Mouse (Mus musculus): ENCODE results near the gene Bicdl1. TPM values are rescaled to one million over a fixed set of nuclear protein-coding genes. Genes with fewer than 3 reads are reported as not detected.

Bicdl1 gene
- total RNA-seq, 2 experiments from 2014 or later, result 157 to 159 TPM

DNA sequence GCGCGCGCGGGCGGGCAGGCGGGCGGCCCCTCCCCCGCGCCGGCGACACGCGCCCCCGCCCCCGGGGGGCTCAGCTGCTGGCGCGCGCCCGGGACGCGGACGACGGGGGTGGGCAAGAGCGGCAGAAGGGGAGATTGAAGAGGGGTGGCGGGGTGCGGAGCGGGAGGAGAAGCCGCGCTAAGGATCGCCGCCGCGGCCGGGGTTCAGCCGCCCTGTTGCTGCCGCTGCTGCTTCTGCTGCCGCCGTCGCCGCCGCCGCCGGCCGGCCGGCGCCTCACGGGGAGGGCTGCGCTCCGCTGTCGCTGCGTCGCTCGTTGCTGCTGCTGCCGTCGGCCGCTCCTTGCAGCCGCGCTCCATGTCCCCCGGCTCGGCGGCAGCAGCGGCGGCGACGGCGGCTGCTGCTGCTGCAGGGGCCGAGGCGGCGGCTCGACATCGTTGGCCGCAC is 333 bp upstream of the Bicdl1 start:
- intact Hi-C loops (cut with DNase I), result loop anchor here (2.0 kb wide), 2 partner anchors 79 to 177 kb away; no protein-coding TSS in a partner anchor
- no peak for DNase-seq (ENCODE audit: low spot score in 2 of 2)

DNA sequence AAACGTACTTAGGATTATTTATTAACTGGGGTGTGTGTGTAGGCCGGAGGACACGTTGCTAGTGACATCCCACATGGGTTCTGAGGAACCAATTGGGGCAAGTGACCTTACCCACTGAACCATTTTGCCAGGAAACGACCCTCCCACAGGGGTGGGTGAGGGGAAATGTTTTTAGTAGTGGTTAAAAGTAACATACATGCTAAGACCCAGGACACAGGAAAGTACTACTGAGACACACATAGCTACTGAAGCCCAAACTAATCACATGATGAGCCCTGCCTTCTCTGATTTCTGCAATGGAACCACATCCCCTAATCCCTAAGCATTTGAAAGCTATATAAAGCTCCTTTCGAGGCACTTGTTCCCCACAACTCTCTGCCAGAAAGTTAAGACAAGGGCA is 1.1 kb downstream of the Bicdl1 start:
- intact Hi-C loops (cut with DNase I), result no loop called here
- no peak for DNase-seq (ENCODE audit: low spot score in 2 of 2)

DNA sequence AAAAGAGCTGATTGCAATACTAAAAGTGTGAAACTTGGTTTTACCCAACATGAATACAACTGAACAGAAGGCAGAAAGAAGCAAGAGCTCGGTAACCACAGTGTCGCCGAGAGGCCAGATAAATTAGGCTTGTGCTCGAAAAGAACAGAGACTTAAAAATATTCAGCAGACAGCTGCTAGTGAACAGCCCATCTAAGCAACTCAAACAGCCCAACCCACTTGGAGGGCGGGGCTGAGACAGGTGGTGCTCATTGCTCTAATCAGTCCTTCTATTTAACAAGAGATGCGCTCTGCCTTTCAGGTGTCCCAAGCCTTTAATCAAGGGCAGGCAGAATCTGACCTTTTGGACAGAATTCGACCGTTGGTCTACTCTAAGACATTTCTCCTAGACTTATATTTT is 4.8 kb downstream of the Bicdl1 start:
- DNase-seq (ENCODE audit: low spot score in 2 of 2), result no peak

DNA sequence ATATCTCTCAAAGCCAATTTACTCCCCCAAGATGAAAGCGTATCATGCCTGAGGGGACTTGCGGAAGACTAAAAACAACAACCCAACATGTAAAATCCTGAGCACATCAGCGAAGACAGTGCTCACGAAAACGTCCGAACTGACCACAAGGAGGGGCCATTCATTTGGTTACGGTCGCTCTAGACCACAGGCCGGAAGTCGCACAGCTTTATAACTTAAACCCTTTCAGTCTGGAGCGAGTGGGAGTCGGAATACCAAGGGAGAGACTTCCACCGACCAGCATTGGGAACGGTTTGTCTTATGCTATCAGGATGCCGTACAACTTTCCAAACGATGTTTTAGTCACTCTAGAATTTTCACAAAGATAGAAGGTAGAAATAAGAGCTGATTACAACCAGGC is 5.4 kb downstream of the Bicdl1 start:
- intact Hi-C loops (cut with DNase I), result no loop called here
- no peak for DNase-seq (ENCODE audit: low spot score in 2 of 2)

More for the DNA sequence above, 4.8 kb downstream of the Bicdl1 start:
- intact Hi-C loops (cut with DNase I), result no loop called here

DNA sequence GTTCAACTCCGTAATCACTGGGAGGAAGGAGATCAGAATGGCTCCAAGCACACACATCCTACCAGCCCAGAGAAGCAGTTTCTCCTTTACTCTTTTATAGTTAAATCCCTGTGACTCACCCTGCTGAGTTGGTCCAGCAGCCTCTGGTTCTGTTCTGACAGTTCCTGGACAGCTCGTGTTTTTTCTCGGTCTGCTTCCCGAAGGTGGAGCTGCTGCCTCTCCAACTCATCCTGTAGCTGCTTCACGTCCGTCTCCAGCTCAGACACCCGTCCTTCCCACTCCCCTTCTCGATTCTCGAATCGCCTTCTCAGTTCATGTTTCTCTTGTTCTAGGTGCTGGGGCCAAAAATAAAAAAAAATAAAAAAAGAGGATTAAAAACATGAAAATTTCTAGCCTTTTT is 7.0 kb downstream of the Bicdl1 start:
- intact Hi-C loops (cut with DNase I), result loop anchor here (5.0 kb wide), 1 partner anchor 57 kb away; no protein-coding TSS in a partner anchor
- DNase-seq (ENCODE audit: low spot score in 2 of 2), result peak in 1 of 2 experiments; percentile 81

DNA sequence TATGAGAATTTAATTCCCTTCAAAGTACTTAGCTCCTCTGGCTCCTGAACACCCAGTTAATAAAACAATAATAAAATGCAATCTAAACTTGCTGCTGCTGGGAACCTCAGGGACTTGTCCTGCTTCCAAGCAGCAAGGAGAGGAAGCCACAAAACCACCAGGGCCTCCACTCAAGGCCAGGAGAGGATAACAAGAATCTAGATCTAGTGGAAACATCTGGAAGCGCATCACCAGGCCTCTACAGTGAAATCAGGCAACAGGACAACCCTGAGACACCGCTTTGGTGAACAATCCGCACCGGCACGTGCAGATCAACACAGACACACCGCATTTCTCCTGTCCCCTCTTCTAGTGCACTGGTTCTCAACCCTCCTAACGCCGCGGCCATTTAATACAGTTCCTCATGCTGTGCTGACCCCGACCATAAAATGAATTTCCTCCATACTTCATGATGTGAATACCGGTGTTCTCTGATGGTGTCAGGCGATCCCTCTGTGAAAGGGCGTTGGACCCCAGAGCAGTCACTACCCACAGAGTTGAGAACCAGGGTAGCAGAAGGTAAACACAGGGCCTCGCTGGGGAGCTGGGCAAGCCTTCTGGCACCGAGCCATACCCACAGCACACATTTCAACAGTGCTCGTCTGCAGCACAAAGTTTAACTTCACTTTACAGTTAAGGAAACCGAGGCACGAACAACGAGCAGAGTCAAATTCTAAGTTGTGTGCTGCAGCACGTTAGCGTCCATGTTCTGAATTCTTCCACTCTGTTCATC is 9.0 kb downstream of the Bicdl1 start:
- no peak for DNase-seq (ENCODE audit: low spot score in 2 of 2)
- intact Hi-C loops (cut with DNase I), result loop anchor here (5.0 kb wide), 1 partner anchor 55 kb away; no protein-coding TSS in a partner anchor

DNA sequence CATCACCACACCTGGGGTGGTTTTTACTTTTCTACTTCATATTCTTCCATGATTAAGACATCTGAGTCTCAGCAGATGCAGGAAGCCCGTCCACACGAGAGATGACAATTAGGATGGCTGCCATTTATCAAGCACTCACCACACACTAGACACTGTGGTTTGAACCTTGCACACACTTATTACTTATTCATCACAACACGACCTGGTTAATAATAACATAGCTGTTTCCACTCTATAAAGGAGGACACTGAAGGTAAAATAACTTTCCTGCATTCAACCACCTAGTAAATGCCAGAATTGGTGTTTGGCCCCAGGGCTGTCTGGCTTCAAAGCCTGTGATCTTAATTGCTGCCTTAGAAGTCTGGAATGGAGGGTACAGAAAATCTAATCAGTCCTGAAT is 10.7 kb downstream of the Bicdl1 start:
- intact Hi-C loops (cut with DNase I), result loop anchor here (5.0 kb wide), 1 partner anchor 53 kb away; no protein-coding TSS in a partner anchor
- no peak for DNase-seq (ENCODE audit: low spot score in 2 of 2)

DNA sequence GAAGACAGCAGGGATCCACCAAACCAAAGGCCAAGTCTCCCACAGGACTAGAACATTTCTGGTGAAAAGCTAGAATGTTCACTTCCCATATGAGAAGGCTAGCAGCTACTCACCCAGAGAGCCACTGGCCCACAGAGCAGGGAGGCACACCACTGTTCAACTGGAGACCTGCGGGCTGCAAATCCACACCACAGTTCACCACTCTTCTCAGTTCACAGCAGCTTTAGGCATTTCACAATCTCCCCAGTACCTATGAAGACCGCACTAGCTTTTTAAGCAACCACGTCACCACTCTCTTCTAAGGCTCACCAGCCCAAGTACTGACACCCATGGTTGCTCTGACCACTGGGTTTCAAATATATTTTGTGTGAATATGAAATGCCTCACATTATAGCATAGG is 13.7 kb downstream of the Bicdl1 start:
- intact Hi-C loops (cut with DNase I), result no loop called here
- DNase-seq (ENCODE audit: low spot score in 2 of 2), result no peak

DNA sequence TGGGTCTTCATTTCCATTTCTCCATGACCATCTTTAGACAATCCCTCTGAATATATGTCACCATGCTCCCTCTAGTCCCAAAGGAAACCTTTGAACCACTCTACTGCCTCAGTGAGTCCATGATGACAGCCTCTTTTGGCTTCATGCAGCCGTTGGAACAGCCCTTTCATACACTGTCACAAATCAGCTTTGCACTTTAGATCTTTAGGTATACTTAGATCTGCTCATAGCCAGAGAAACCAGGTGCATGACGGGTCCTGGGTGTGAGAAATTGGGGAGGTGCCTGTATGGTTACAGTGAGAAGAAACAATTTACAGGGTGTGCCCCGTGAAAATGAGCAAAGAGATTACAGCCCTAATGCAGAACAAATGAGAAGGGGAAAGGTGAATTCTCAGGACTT is 14.3 kb downstream of the Bicdl1 start:
- intact Hi-C loops (cut with DNase I), result no loop called here
- DNase-seq (ENCODE audit: low spot score in 2 of 2), result no peak

DNA sequence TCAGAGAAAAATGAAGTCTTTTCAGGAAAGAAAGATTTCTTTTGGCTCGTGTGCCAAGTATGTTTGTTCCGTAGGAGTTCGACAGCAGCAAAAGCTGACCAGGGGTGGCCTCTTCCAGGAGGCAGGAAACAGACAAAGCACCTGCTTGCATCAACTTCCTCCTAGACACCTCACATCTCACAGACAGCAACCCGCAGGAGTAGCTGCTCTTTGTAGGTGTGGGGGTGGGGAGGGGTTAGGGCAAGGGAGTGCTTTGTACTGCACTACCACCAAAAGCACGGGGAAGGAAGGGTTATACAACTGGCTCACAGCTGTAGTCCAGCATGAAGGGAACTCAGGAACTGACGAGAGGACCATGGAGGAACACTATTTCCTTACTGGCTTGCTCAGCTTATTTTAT is 15.0 kb downstream of the Bicdl1 start:
- no peak for DNase-seq (ENCODE audit: low spot score in 2 of 2)
- intact Hi-C loops (cut with DNase I), result no loop called here

DNA sequence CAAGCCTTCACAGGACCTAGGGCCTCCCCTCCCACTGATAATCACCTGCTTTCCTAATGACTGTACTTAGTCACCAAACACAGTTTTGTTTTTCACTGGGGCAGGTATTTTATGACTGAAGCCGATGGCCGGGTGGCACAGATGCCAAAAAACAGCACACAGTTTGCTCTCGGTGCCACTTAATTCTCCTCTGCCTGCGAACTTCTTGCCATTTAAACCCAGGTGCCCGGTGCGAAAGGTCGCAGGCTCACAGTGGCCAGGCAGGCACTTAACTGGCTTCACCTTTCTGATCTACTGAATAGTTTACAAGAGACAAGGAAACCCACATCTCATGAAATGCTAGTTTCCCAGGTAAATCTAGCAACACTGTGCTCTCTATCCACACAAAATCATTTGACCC is 16.7 kb downstream of the Bicdl1 start:
- intact Hi-C loops (cut with DNase I), result no loop called here
- DNase-seq (ENCODE audit: low spot score in 2 of 2), result no peak

DNA sequence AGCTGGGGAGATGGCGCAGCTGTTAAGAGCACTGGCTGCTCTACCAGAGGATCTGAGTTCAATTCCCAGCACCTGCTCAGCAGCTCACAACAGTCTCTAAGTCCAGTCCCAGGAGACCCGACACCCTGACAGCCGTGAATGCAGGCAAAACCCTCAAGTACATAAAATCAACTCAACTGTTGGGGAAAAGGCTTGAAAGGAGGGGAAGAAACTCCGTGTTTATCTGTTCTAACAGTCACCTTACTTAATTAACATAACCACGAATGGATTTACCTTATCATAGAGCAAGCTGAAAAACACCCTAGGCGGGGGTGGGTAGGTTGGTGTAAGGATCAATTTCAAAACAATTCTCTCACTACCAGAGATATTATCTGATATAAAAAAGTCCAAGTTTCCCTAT is 18.9 kb downstream of the Bicdl1 start:
- DNase-seq (ENCODE audit: low spot score in 2 of 2), result no peak
- intact Hi-C loops (cut with DNase I), result no loop called here

DNA sequence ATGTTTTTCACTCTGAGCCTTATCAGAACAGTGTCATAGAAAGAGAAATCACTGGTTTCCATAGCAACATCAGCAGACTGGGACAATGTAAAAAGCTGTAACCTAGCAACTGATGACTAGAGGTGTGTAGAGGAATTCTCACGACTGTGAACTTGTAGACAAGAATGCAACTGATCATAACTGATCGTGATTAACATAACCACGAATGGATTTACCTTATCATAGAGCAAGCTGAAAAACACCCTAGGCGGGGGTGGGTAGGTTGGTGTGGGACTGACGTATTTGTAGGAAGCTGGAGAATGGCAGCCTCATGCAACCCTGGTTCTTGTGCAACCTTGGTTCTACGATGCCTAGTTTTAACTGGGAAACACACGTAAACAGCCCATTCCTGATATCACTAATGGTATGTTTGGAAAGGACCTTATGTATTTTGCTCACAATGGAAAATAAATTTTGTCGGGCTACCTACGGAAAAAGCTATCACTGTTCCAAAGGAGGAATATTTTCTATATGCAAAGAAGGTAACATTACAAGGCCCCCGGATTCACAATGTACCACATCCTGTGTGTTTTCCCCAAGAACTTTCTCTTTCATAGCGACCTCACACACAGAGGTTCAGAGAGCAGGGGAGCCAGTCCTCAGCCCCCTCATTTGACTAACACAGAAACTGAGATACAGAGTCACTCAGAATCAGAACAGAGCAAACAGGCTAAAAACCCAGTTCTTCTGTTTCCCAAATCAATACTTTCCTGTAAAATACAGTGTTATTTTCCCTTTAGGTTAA is 19.6 kb downstream of the Bicdl1 start:
- no peak for DNase-seq (ENCODE audit: low spot score in 2 of 2)
- intact Hi-C loops (cut with DNase I), result no loop called here

DNA sequence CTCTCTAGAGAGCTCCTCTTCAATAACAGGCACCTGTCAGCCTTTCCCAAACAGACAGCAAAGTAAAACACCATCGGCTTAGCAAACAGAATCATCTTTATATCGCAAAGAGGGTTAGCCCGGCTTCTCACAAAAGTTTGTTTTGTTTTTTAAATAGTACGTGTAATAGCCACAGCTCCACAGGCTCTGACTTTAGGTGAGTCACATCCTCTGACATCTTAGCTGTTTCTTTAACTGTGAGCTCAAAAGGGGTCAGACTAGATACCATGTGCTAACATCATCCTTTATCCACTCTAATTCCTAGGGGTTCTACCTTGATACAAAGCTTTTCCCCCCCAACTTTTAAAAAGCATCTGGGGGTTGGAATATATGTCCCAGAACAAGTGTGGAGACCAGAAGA is 21.2 kb downstream of the Bicdl1 start:
- intact Hi-C loops (cut with DNase I), result no loop called here
- no peak for DNase-seq (ENCODE audit: low spot score in 2 of 2)

DNA sequence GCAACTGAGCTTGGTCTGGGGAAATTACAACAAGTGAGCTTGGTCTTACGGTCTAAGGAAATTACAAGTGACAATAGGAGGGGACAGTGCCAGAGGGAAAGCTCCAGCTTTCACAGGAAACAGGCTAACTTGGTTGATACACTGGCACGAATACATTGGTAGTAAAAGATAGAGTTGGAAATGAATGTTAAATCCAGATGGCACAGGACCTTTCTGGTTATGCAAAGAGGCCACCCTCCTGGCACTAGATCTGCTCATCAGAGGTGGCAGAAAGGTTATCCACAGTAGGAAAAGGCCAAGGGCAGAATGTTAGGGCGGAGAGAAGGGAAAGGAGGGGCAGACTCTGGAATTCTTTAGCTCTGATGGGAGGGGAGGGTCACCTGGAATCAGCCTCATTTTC is 22.5 kb downstream of the Bicdl1 start:
- intact Hi-C loops (cut with DNase I), result no loop called here
- no peak for DNase-seq (ENCODE audit: low spot score in 2 of 2)

DNA sequence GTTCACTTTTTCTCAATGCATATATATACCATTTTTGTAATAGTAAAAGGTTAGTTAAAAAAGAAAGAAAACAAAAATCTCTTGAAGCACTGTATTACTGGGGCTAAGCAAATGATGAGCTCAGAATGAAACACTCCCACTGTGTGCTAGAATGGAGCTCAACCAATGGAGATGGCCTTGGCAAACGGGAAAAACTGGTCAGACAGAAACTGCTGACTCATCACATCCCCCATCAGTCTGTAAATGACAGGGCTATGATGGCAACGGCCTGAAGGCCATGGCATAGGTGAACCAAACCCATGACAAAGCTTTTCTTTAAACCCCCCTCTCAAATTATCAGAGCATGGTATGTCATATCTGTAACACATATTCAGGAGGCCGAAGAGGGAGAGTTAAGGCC is 29.4 kb downstream of the Bicdl1 start:
- intact Hi-C loops (cut with DNase I), result no loop called here
- no peak for DNase-seq (ENCODE audit: low spot score in 2 of 2)

DNA sequence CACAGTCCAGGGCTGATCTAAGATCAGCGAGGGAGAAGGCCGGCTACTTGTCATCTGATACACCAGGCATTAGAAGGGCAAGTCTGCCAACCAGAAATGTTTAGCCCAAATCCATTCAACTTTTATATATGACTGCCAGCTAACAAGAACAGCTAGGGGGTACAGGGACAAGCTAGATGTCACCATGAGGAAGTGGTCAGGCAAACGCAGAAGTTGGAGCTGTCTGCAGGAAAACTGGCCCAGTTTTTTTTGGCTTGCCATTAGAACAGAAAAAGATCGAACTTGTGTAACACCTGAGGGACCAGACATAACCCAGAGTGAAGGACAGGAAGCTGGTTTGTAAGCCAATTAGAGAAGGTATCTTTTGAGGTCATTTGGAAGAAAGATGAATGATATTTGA is 30.2 kb downstream of the Bicdl1 start:
- intact Hi-C loops (cut with DNase I), result no loop called here
- no peak for DNase-seq (ENCODE audit: low spot score in 2 of 2)

DNA sequence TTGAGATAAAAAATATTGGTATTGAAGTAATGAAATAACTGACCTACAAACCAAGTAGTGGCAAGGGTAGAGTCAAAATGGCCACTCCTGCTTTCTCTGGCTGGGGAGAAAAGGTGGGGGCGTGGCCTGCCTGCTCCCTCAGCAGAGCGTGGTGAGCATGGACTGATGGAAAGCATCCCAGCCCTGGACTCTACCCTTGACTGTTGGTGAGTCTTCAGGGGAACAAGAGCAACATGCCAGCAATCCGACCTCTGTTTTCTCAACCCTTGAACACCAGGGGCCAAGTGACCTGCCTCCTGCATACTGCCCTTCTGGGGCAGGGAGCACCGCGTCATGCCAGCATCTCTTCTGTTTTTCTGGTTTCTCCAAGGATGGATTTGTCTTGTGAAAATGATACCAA is 34.6 kb downstream of the Bicdl1 start:
- no peak for DNase-seq (ENCODE audit: low spot score in 2 of 2)
- intact Hi-C loops (cut with DNase I), result no loop called here

DNA sequence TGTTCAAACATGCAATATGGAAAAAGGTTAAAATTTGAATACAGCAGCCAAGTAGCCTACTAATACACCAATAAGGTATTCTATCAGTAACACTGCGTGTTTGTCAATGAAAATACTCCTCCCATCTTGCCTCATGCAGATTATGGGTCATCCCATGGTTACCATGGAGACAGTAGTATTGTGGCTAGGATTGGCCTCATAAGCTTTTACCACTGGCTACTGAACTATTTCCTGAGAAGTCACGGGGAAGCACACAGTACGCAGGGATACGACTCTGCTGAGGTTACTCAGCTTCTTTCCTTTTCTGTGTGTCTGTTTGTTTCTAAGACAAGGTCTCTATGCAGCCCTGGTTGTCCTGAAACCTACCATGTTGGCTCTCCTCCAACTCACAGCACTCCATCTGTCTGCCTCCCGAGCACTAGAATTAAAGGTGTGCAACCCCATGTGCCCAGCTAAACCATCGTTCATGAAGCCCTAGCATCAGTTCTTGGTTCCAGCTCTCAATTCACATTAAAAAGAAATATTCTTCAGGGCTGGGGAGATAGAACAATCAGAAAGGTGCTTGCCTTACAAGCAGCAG is 36.1 kb downstream of the Bicdl1 start:
- peak in 1 of 2 experiments; percentile 43 for DNase-seq (ENCODE audit: low spot score in 2 of 2)
- intact Hi-C loops (cut with DNase I), result no loop called here

DNA sequence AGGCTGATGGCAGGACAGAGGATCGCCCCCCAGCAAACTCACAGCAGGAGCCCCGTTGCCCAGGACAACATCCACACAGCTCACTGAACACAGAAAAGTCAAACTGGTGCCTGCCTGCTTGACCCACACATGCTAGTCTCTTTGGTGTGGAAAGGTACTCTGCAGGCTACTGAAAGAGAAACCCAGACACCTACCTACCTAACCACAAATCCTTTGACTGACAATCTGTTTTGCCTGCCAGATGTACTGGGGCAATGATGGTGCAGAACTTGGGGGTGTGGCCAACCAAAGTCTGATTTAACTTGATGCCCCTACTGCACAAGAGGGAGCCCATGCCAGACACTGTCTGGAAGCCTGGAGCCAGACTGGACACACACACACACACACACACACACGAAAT is 38.1 kb downstream of the Bicdl1 start:
- DNase-seq (ENCODE audit: low spot score in 2 of 2), result no peak
- intact Hi-C loops (cut with DNase I), result no loop called here

DNA sequence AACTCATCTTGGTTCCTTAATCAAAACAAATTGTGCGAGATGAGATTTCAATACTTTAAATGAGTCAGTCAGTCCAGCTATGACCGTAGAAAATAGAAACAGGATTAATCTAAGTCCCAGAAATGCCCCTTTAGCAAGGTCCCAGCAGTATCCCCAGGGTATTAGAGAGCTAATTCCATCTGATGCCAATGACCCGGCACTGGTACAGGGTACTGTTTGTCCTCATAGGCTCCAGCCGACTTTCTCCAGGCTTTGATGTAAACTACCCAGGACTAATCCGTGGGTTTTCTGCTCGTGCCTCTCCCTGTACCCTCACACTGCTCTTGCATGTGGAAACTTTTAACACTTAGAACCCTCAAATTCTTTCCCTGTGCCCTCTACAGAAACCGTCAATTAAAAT is 44.7 kb downstream of the Bicdl1 start:
- intact Hi-C loops (cut with DNase I), result no loop called here
- no peak for DNase-seq (ENCODE audit: low spot score in 2 of 2)

Data from left cerebral cortex, postnatal 25 days (tissue).